Mouse (Mus musculus) ES-E14 (cell line): ENCODE data around the gene Ylpm1.

Experiments used
- CHD2 ChIP-seq: IDR thresholded peaks from 2 replicates; pipeline ENCODE4 v1.6.1; 2014; ENCODE audit warnings: mild to moderate bottlenecking, low read depth, low read length, inconsistent platforms
- HCFC1 ChIP-seq: IDR thresholded peaks from 2 replicates; pipeline ENCODE4 v1.6.1; 2012; ENCODE audit warnings: low read length, inconsistent platforms, borderline replicate concordance; ENCODE audit not compliant: insufficient read depth
- ZC3H11A ChIP-seq: IDR thresholded peaks from 2 replicates; pipeline ENCODE4 v1.6.1; 2012; ENCODE audit warnings: low read depth, mild to moderate bottlenecking, inconsistent platforms, low read length, borderline replicate concordance
- ZNF384 ChIP-seq: IDR thresholded peaks from 2 replicates; pipeline ENCODE4 v1.6.1; 2012; ENCODE audit warnings: low read depth, low read length, inconsistent platforms

DNA sequence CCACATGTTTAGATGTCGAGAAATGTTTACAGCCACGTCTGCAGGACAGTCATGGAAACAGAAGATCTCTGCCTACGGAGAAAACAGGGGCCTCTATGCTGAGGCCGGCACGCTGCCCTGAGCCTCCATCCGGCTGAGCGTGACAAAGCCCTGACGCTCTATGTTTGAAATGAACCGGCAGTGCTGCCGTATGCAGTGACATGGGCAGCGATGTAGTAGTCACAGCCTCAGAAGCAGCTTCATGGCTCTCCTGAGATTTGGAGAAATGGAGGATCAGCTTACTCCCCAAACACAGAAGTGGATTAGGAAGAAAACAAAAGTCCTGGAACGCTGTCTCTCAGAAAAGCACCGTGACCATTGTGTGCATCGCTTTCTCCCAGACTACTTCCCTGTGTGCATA is 104.9 kb downstream of the Ylpm1 start:
- TF ChIP-seq ZNF384 (no peak), HCFC1 (no peak), CHD2 (no peak), ZC3H11A (no peak)
